Comparison of ENCODE assay signal across 8 mouse cellular contexts in genomic region chr3:69722187-69722867, GRCm38 (mm10). TPM values are rescaled to one million over a fixed set of nuclear protein-coding genes. Genes with fewer than 3 reads are reported as not detected.
DNase-seq lines count a peak whose midpoint lies in the region; ATAC-seq and TF ChIP-seq lines count a peak whose summit lies in the region.

No protein-coding gene starts in this region.

- WGBS in heart, postnatal 0 days: under 1% methylated on average over 53 of the region's 58 CpGs
- under 1% methylated on average over 58 of the region's 58 CpGs for WGBS in lung, adult 2 months

- H3K27me3 ChIP-seq in heart, postnatal 0 days (ENCODE audit: control insufficient read depth, insufficient read depth, low read length): no peaks in the 10 kb centered on the region

- no peaks in the 10 kb centered on the region for H3K9me3 ChIP-seq in heart, postnatal 0 days (replicated peaks; ENCODE audit: control insufficient read depth, low read length)

- peak overlapping the region; percentile 85 for H3K4me2 ChIP-seq in heart, postnatal 0 days (ENCODE audit: low read depth, low read length)

- no peak for TF ChIP-seq POLR2A in lung, adult 2 months (IDR thresholded peaks at IDR 0.05; ENCODE audit: borderline replicate concordance, extremely low read depth, low read depth, low read length)

- peak overlapping the region; percentile 96 for H3K9ac ChIP-seq in heart, postnatal 0 days (replicated peaks; ENCODE audit: low read depth, low read length)

- peak; percentile 68 for ATAC-seq in erythroblast, adult 5-6 weeks (replicated peaks; ENCODE audit: low FRiP score, poor library complexity, severe bottlenecking)
- peak; percentile 77 for ATAC-seq in heart, postnatal 0 days (ENCODE audit: insufficient read depth, low read depth)
- peak; percentile 24; the same call in 1 of the 2 replicates for ATAC-seq in neutrophil, adult 5-6 weeks (ENCODE audit: extremely low read depth, insufficient number of reproducible peaks, low FRiP score, poor library complexity, severe bottlenecking)

- peaks cover 14% of the 10 kb centered on the region for H3K4me1 ChIP-seq in heart, postnatal 0 days (ENCODE audit: control insufficient read depth, insufficient read depth)
- H3K4me1 ChIP-seq in lung, adult 2 months (ENCODE audit: control insufficient read depth, insufficient read depth, low read length): peaks cover 4% of the 10 kb centered on the region; the same call in 1 of the 2 replicates

- H3K36me3 ChIP-seq in heart, postnatal 0 days (replicated peaks; ENCODE audit: control insufficient read depth, insufficient read depth, low read length): peaks cover 4% of the 10 kb centered on the region; the same call in 1 of the 2 replicates

- no peak for TF ChIP-seq CTCF in heart, postnatal 0 days (IDR thresholded peaks at IDR 0.05; ENCODE audit: low read depth)
- no peak for TF ChIP-seq CTCF in lung, adult 2 months (IDR thresholded peaks at IDR 0.05; ENCODE audit: insufficient read depth, low read length)

- H3K4me3 ChIP-seq in heart, postnatal 0 days (ENCODE audit: low read depth, low read length): peak overlapping the region; percentile 91
- H3K4me3 ChIP-seq in lung, adult 2 months (replicated peaks; ENCODE audit: extremely low read depth, low read depth, low read length): peak overlapping the region; percentile 83

- peak; percentile 73 for DNase-seq in MN1 (ENCODE audit: low spot score)
- peak; percentile 5 to 41 for DNase-seq in adrenal gland, postnatal 4 days (ENCODE audit: low spot score in 2 of 2)
- peak; percentile 68 for DNase-seq in heart, postnatal 0 days (ENCODE audit: low spot score)
- DNase-seq in kidney, postnatal 36 days: peak; percentile 40 to 70
- DNase-seq in lung, adult 2 months: no peak
- DNase-seq in Muller cell, postnatal 12 days (ENCODE audit: inconsistent ontology term): no peak

- TF ChIP-seq EP300 in heart, postnatal 0 days (IDR thresholded peaks at IDR 0.05; ENCODE audit: low read depth): no peak

- peak overlapping the region; percentile 88 for H3K27ac ChIP-seq in heart, postnatal 0 days (ENCODE audit: low read depth)

RNA-seq across cellular contexts. Expression of gene Nmd3, which starts 0.5 kb away (rescaled TPM):
- total RNA-seq in adrenal gland, postnatal 4 days (2021): 100 to 1,000 TPM in 1 of 2 experiments, 10 to 100 TPM in 1; 90.2 to 101 TPM
- 13.0 and 33.8 TPM in 2 replicates for total RNA-seq in erythroblast, adult 5-6 weeks (2015; ENCODE audit: low replicate concordance)
- 12.8 and 26.2 TPM in 2 replicates for total RNA-seq in erythroblast, adult 5-6 weeks (2017; ENCODE audit: low replicate concordance)
- total RNA-seq in heart, postnatal 0 days (2014; rRNA removed; ENCODE audit: low replicate concordance): 32.0 and 73.4 TPM in 2 replicates
- 77.5 and 89.2 TPM in 2 replicates for polyA plus RNA-seq in heart, postnatal 0 days (2015; fragmentation: Nextera tagmentation; extraction: Ambion mirVana)
- 28.8 and 33.5 TPM in 2 replicates for polyA plus RNA-seq in lung, adult 2 months (2012; rRNA removed)
- total RNA-seq in neutrophil, adult 5-6 weeks (2017): 43.2 and 59.4 TPM in 2 replicates

Comparison
In these comparisons a context has a peak if more than half of its experiments do, and no peak if none do; other contexts are left out.
1. DNase-seq: peak in MN1 (single experiment), adrenal gland, postnatal 4 days (2 of 2), heart, postnatal 0 days (single experiment) and kidney, postnatal 36 days (2 of 2); none in lung, adult 2 months (single experiment) and Muller cell, postnatal 12 days (single experiment).
2. ATAC-seq: peak in every context shown above with its lines; median percentile 77 in heart, postnatal 0 days; 68 in erythroblast, adult 5-6 weeks; 24 in neutrophil, adult 5-6 weeks.